Mouse (Mus musculus): Measurements from ENCODE around the gene Cdkal1. TPM values are rescaled to one million over a fixed set of nuclear protein-coding genes. Genes with fewer than 3 reads are reported as not detected.

Cdkal1 gene
- polyA plus RNA-seq, 1 experiment: 1.2 TPM

DNA sequence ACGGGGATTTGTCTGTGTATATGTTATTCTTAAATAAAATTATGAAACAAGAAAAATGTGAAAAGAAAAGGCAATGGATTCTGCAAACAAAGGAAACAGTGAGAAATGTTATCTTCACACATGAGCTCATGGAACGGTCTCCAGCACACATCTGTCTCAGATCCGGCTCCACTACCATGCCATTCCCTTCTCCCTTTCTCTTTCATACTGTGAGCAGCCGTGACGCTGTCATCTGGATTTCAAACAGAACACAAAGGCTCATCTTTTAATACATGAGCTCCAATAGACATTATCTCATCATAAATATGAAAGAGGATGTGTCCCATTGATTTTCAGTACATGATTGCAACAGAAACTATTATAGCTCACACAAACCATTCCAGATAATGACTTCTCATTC is 265.3 kb downstream of the Cdkal1 start:
- 95% methylated on average over 5 of the region's 5 CpGs for WGBS
- Histone ChIP-seq H3K27me3 (ENCODE audit: control insufficient read depth, insufficient read depth, low read length) (no peaks in the 10 kb centered on the region), H3K4me1 (ENCODE audit: control insufficient read depth, insufficient read depth, insufficient read length) (no peaks in the 10 kb centered on the region), H3K4me3 (ENCODE audit: extremely low read depth, insufficient read depth, insufficient read length) (no peak overlapping the region), H3K27ac (ENCODE audit: insufficient read depth, low read length) (no peak overlapping the region), H3K36me3 (ENCODE audit: control insufficient read depth, insufficient read depth, low read length) (0 out of 2 replicates have a peak, but pooled peaks cover 1% of the 10 kb centered on the region)
- TF ChIP-seq CTCF (IDR thresholded peaks at IDR 0.05; ENCODE audit: extremely low read depth, insufficient read depth, insufficient read length, insufficient replicate concordance) (no peak), POLR2A (IDR thresholded peaks at IDR 0.05; ENCODE audit: low read depth, low read length) (no peak)
- DNase-seq (ENCODE audit: low read depth in 1 of 2, low spot score in 2 of 2): no peak

GRCm38 (mm10) chr13:29588693-29589092 is 266.8 kb downstream of the Cdkal1 start:
- 90% methylated on average over 4 of the region's 4 CpGs for WGBS
- Histone ChIP-seq H3K27me3 (ENCODE audit: control insufficient read depth, insufficient read depth, low read length) (no peaks in the 10 kb centered on the region), H3K4me3 (ENCODE audit: extremely low read depth, insufficient read depth, insufficient read length) (no peak overlapping the region), H3K36me3 (ENCODE audit: control insufficient read depth, insufficient read depth, low read length) (0 out of 2 replicates have a peak, but pooled peaks cover 1% of the 10 kb centered on the region), H3K4me1 (ENCODE audit: control insufficient read depth, insufficient read depth, insufficient read length) (no peaks in the 10 kb centered on the region), H3K27ac (ENCODE audit: insufficient read depth, low read length) (no peak overlapping the region)
- no peak for TF ChIP-seq CTCF (IDR thresholded peaks at IDR 0.05; ENCODE audit: extremely low read depth, insufficient read depth, insufficient read length, insufficient replicate concordance)
- no peak for TF ChIP-seq POLR2A (IDR thresholded peaks at IDR 0.05; ENCODE audit: low read depth, low read length)
- no peak for DNase-seq (ENCODE audit: low read depth in 1 of 2, low spot score in 2 of 2)

DNA sequence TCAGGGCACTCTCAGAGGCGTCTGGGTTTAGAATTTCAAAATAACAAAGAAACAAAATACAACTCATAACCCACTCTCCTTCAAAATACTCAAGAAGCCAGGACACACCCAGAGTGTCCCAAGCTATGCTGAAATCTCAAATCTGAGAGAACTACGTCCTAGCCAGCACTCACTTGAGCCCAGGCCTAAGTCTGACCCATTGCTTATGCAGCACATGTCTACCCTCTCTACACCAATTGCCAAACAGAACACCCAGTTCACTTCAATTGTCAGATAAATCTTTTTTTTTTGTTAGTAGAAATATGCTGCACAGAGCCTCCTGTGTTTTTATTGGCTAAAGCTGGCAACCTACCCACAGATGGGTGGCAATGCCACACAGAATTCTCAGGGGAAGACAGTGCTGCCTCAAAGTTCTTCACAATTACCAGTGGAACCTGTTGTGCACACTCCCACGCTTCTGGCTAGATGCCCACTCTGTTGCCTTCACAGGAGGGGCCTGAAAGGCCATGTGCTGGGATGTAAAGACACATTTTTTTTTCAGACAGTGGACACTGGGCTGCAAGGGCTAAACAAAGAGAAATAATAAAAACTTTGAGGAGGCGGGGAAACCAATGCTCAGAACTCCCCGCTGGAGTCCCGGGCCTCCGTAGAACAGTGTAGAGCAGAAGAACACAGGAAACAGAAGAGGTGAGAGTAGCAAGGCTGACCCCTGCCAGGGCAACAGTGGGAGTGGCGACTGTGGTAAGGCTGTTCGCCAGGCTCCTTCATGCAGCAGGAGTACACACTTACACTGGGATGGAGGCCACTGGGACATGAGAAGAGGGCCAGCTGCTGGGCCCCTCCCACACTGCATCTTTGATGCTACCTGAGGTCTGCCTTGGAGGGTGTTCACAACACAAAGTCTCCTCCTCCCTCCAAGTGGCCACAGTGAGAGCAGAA is 273.4 kb downstream of the Cdkal1 start:
- 86% methylated on average over 9 of the region's 9 CpGs for WGBS

DNA sequence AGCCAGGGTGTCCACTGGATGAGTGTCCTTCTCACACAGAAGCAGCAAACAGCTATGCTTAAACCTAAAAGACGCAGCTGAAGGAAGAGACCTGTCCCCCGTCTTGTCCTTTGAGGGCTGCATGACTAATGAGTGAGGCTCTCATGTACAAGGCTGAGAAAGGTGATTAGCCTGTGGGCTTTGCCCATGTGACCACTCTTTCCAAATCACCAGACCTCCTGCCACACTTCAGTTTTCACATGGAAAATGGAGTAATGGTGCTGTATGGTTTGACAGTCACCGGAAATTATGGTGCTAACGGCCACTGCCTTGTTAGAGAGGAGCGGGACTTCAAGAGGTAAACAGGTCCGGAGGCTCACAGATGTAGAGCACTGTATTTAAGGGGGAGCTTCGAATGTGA is 274.7 kb downstream of the Cdkal1 start:
- Histone ChIP-seq H3K4me3 (ENCODE audit: extremely low read depth, insufficient read depth, insufficient read length) (no peak overlapping the region), H3K27me3 (ENCODE audit: control insufficient read depth, insufficient read depth, low read length) (no peaks in the 10 kb centered on the region)
- no peak for DNase-seq (ENCODE audit: low read depth in 1 of 2, low spot score in 2 of 2)

More for the DNA sequence above, 273.4 kb downstream of the Cdkal1 start:
- H3K36me3 ChIP-seq (ENCODE audit: control insufficient read depth, insufficient read depth, low read length): no peaks in the 10 kb centered on the region
- no peaks in the 10 kb centered on the region for H3K27me3 ChIP-seq (ENCODE audit: control insufficient read depth, insufficient read depth, low read length)
- no peak overlapping the region for H3K4me3 ChIP-seq (ENCODE audit: extremely low read depth, insufficient read depth, insufficient read length)
- H3K4me1 ChIP-seq (ENCODE audit: control insufficient read depth, insufficient read depth, insufficient read length): no peaks in the 10 kb centered on the region
- no peak for TF ChIP-seq CTCF (IDR thresholded peaks at IDR 0.05; ENCODE audit: extremely low read depth, insufficient read depth, insufficient read length, insufficient replicate concordance)
- no peak for TF ChIP-seq POLR2A (IDR thresholded peaks at IDR 0.05; ENCODE audit: low read depth, low read length)
- DNase-seq (ENCODE audit: low read depth in 1 of 2, low spot score in 2 of 2): no peak
- no peak overlapping the region for H3K27ac ChIP-seq (ENCODE audit: insufficient read depth, low read length)

GRCm38 (mm10) chr13:29580009-29580408 is 275.5 kb downstream of the Cdkal1 start:
- Histone ChIP-seq H3K4me1 (ENCODE audit: control insufficient read depth, insufficient read depth, insufficient read length) (no peaks in the 10 kb centered on the region), H3K4me3 (ENCODE audit: extremely low read depth, insufficient read depth, insufficient read length) (no peak overlapping the region), H3K27ac (ENCODE audit: insufficient read depth, low read length) (no peak overlapping the region), H3K36me3 (ENCODE audit: control insufficient read depth, insufficient read depth, low read length) (no peaks in the 10 kb centered on the region), H3K27me3 (ENCODE audit: control insufficient read depth, insufficient read depth, low read length) (no peaks in the 10 kb centered on the region)
- WGBS: 90% methylated on average over 3 of the region's 3 CpGs
- DNase-seq (ENCODE audit: low read depth in 1 of 2, low spot score in 2 of 2): no peak
- TF ChIP-seq POLR2A (IDR thresholded peaks at IDR 0.05; ENCODE audit: low read depth, low read length) (no peak), CTCF (IDR thresholded peaks at IDR 0.05; ENCODE audit: extremely low read depth, insufficient read depth, insufficient read length, insufficient replicate concordance) (no peak)

More for the DNA sequence above, 274.7 kb downstream of the Cdkal1 start:
- no peaks in the 10 kb centered on the region for H3K4me1 ChIP-seq (ENCODE audit: control insufficient read depth, insufficient read depth, insufficient read length)
- no peak overlapping the region for H3K27ac ChIP-seq (ENCODE audit: insufficient read depth, low read length)
- TF ChIP-seq CTCF (IDR thresholded peaks at IDR 0.05; ENCODE audit: extremely low read depth, insufficient read depth, insufficient read length, insufficient replicate concordance) (no peak), POLR2A (IDR thresholded peaks at IDR 0.05; ENCODE audit: low read depth, low read length) (no peak)
- H3K36me3 ChIP-seq (ENCODE audit: control insufficient read depth, insufficient read depth, low read length): no peaks in the 10 kb centered on the region
- 93% methylated on average over 7 of the region's 7 CpGs for WGBS

- Histone ChIP-seq H3K27ac (ENCODE audit: insufficient read depth, low read length) (no peak overlapping the region), H3K4me1 (ENCODE audit: control insufficient read depth, insufficient read depth, insufficient read length) (no peaks in the 10 kb centered on the region), H3K4me3 (ENCODE audit: extremely low read depth, insufficient read depth, insufficient read length) (no peak overlapping the region), H3K27me3 (ENCODE audit: control insufficient read depth, insufficient read depth, low read length) (no peaks in the 10 kb centered on the region), H3K36me3 (ENCODE audit: control insufficient read depth, insufficient read depth, low read length) (no peaks in the 10 kb centered on the region)
- no peak for DNase-seq (ENCODE audit: low read depth in 1 of 2, low spot score in 2 of 2)
- 92% methylated on average over 3 of the region's 3 CpGs for WGBS
- no peak for TF ChIP-seq POLR2A (IDR thresholded peaks at IDR 0.05; ENCODE audit: low read depth, low read length)
- no peak for TF ChIP-seq CTCF (IDR thresholded peaks at IDR 0.05; ENCODE audit: extremely low read depth, insufficient read depth, insufficient read length, insufficient replicate concordance)
Measured at GRCm38 (mm10) chr13:29578621-29579020, 276.9 kb downstream of the Cdkal1 start.

DNA sequence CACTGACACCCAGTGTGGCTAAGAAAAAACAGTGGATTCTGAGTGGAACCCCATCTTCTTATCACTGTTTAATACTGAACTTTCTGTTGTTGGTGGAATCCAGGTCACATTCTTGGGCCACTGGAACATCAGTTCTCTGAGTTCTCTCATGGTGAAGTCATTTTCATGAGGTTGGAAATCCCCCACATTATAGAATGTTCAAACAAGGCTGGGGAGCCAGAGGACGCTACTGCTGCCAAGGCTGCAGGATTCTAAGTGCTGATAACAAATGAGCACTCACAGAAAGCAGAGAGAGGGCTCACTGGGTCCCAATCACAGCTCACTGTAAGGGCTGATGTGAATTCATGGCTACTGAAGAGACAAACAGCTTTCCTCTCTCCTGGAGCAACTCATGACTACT is 280.7 kb downstream of the Cdkal1 start:
- TF ChIP-seq POLR2A (IDR thresholded peaks at IDR 0.05; ENCODE audit: low read depth, low read length) (no peak), CTCF (IDR thresholded peaks at IDR 0.05; ENCODE audit: extremely low read depth, insufficient read depth, insufficient read length, insufficient replicate concordance) (no peak)
- no peaks in the 10 kb centered on the region for H3K27me3 ChIP-seq (ENCODE audit: control insufficient read depth, insufficient read depth, low read length)

More for the DNA sequence above, 280.7 kb downstream of the Cdkal1 start:
- DNase-seq (ENCODE audit: low read depth in 1 of 2, low spot score in 2 of 2): no peak
- no peaks in the 10 kb centered on the region for H3K4me1 ChIP-seq (ENCODE audit: control insufficient read depth, insufficient read depth, insufficient read length)
- H3K27ac ChIP-seq (ENCODE audit: insufficient read depth, low read length): no peak overlapping the region
- no peak overlapping the region for H3K4me3 ChIP-seq (ENCODE audit: extremely low read depth, insufficient read depth, insufficient read length)
- WGBS: 74% methylated on average over 1 of the region's 1 CpGs
- H3K36me3 ChIP-seq (ENCODE audit: control insufficient read depth, insufficient read depth, low read length): no peaks in the 10 kb centered on the region
